Mouse (Mus musculus) myocyte (in vitro differentiated cells): ENCODE data around the gene Zfp933. TPM values are rescaled to one million over a fixed set of nuclear protein-coding genes. Genes with fewer than 3 reads are reported as not detected.
"Not testable (repeated sequence)": the region's sequence is repeated elsewhere in the genome, so short reads cannot be mapped to it uniquely, and the experiment has no call there.

Source experiments
- H3K27me3 ChIP-seq: one replicate; pipeline ENCODE4 v1.6.1; 2011; ENCODE audit not compliant: control insufficient read depth, insufficient read depth, insufficient read length
- H3K36me3 ChIP-seq: one replicate; pipeline ENCODE4 v1.6.1; 2011; ENCODE audit not compliant: control insufficient read depth, insufficient read depth
- H3K4me2 ChIP-seq: one replicate; pipeline ENCODE4 v1.6.1; 2011; ENCODE audit warnings: low read depth, control low read depth
- H3K4me3 ChIP-seq: one replicate; pipeline ENCODE4 v1.5.1; 2011; ENCODE audit warnings: mild to moderate bottlenecking, control low read depth, moderate library complexity
- H3K79me2 ChIP-seq: one replicate; pipeline ENCODE4 v1.6.1; 2011; ENCODE audit not compliant: control insufficient read depth, insufficient read depth
- H3ac ChIP-seq: one replicate; pipeline ENCODE4 v1.6.1; 2011; ENCODE audit not compliant: control insufficient read depth, insufficient read length
- polyA plus RNA-seq: library from polyadenylated mRNA; unstranded; fragments of >200 nt; fragmentation: generic; extraction: Trizol; gene quantifications from one replicate; pipeline ENCODE4 v1.2.1, GENCODE M21; 2012; ENCODE audit warnings: missing spikeins

Zfp933 gene
- polyA plus RNA-seq, 1 experiment: 0.66 TPM

GRCm38 (mm10) chr4:147795308-147795707 lies 52.9 kb downstream of the Zfp933 start:
- H3K4me3 ChIP-seq, H3ac ChIP-seq: not testable (repeated sequence)

GRCm38 (mm10) chr4:147794026-147794665 lies 54.0 kb downstream of the Zfp933 start:
- not testable (repeated sequence) for H3K79me2 ChIP-seq, H3K27me3 ChIP-seq, H3K4me3 ChIP-seq, H3K4me2 ChIP-seq, H3ac ChIP-seq, H3K36me3 ChIP-seq

More at GRCm38 (mm10) chr4:147795308-147795707, 52.9 kb downstream of the Zfp933 start:
- not testable (repeated sequence) for H3K36me3 ChIP-seq, H3K79me2 ChIP-seq, H3K27me3 ChIP-seq, H3K4me2 ChIP-seq

GRCm38 (mm10) chr4:147793390-147793916 lies 54.7 kb downstream of the Zfp933 start:
- H3K4me3 ChIP-seq, H3K27me3 ChIP-seq, H3K4me2 ChIP-seq, H3K79me2 ChIP-seq, H3ac ChIP-seq, H3K36me3 ChIP-seq: not testable (repeated sequence)

GRCm38 (mm10) chr4:147791729-147792128 lies 56.4 kb downstream of the Zfp933 start:
- H3K36me3 ChIP-seq, H3ac ChIP-seq, H3K27me3 ChIP-seq, H3K79me2 ChIP-seq, H3K4me3 ChIP-seq, H3K4me2 ChIP-seq: not testable (repeated sequence)

Other genes starting within 250 kb of the Zfp933 start
- gene Zfp979, start 205.9 kb downstream of the Zfp933 start, polyA plus RNA-seq: 0.46 TPM
- gene Zfp534, start 145.8 kb downstream of the Zfp933 start, polyA plus RNA-seq: not detected
- gene Zfp984, start 38.6 kb downstream of the Zfp933 start, polyA plus RNA-seq: 0.01 TPM
- 11.0 TPM for gene Miip, start 20.4 kb upstream of the Zfp933 start, polyA plus RNA-seq
- gene Fv1, start 20.6 kb upstream of the Zfp933 start, polyA plus RNA-seq: 3.7 TPM
- 75.8 TPM for gene Mfn2, start 56.3 kb upstream of the Zfp933 start, polyA plus RNA-seq
- gene Plod1, start 88.4 kb upstream of the Zfp933 start, polyA plus RNA-seq: 77.2 TPM
- gene 2510039O18Rik, start 92.5 kb upstream of the Zfp933 start, polyA plus RNA-seq: 49.9 TPM
- 0.26 TPM for gene Nppb, start 137.4 kb upstream of the Zfp933 start, polyA plus RNA-seq
- gene Nppa, start 152.4 kb upstream of the Zfp933 start, polyA plus RNA-seq: not detected
- 19.6 TPM for gene Clcn6, start 190.5 kb upstream of the Zfp933 start, polyA plus RNA-seq
- 31.8 TPM for gene Mthfr, start 190.7 kb upstream of the Zfp933 start, polyA plus RNA-seq
- 10.9 TPM for gene Agtrap, start 239.7 kb upstream of the Zfp933 start, polyA plus RNA-seq